Mouse (Mus musculus) gastrocnemius, adult 8-10 months (tissue): ENCODE results near the gene Ppp1cc. TPM values are rescaled to one million over a fixed set of nuclear protein-coding genes. Genes with fewer than 3 reads are reported as not detected.
"Not testable (repeated sequence)": the region's sequence is repeated elsewhere in the genome, so short reads cannot be mapped to it uniquely, and the experiment has no call there.

ENCODE experiments used
- DNase-seq, 2 experiments: peaks; one replicate each; pipeline ENCODE4 v3.0.0; 2022; ENCODE audit warnings: low spot score in 2 of 2
- total RNA-seq, 4 experiments: library from RNA; stranded (reverse); gene quantifications; 2 replicates each; pipeline ENCODE4 v1.2.4; 2022

Gene Ppp1cc
- total RNA-seq, 4 experiments from 2014 or later, result 108 to 221 (median 143) TPM

DNA sequence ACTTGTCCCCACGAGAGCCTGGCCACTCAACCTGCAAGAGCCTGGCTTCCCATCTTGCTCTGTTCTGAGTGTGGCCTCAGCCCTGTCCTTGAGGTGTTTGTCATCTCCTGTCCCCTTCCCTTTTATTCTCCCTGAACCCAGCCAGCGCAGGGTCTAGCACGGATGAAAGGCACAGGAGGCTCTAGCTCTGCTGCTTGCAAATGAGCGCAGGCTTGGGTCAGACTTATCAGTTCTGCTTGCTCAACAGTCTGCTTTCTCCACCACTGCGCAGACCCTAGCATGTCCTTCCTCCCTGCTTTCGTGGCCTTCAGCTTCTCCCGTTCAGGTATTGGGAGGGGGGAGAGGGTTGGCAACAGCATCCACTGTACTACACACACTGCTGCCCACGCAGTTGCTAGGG, 54.0 kb downstream of the Ppp1cc start:
- no peak for DNase-seq

DNA sequence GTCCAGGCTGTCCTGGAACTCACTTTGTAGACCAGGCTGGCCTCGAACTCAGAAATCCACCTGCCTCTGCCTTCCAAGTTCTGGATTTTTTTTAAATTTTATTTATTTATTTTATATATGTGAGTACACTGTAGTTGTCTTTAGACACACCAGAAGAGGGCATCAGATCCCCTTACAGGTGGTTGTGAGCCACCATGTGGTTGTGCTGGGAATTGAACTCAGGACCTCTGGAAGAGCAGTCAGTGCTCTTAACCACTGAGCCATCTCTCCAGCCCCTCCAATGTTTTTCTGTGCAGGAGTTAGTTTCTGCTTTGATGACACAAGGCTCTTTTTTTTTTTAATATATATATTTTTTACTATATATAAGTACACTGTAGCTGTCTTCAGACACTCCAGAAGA, 54.7 kb downstream of the Ppp1cc start:
- not testable (repeated sequence) for DNase-seq

DNA sequence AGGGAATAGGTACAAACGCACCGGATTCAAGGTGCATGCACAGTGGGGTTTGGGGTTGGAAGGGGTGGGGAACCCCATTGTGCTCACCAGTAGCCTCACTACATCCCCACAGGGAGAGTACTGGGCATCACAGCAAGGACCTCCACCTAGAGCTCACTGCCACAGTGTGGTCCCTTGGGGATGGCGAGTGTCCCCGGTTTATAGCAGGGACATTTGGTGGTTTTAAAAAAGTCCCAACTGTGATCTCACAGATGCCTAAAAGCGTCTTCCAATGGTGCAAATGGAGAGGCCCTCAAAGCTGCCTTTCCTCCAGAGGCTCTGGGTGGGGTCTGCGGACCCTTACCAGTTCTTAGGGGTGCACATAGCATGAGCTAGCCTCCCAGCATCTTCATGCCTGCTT, 55.8 kb downstream of the Ppp1cc start:
- no peak for DNase-seq

DNA sequence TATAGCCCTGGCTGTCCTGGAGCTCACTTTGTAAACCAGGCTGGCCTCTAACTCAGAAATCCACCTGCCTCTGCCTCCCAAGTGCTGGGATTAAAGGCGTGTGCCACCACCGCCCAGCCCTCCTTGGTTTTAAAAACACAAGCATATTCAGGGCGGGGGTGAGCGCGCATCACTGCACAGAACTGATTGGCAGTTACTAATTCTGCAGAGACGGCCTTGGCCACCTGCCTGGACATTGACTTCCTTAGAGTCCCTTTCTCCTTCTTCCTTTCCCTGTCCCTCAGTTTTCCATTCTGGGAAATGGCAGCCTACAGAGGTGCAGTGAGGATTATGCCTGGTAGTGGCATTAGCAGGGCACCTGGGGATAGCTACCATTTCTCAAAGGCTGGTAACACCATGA, 59.6 kb downstream of the Ppp1cc start:
- no peak for DNase-seq

DNA sequence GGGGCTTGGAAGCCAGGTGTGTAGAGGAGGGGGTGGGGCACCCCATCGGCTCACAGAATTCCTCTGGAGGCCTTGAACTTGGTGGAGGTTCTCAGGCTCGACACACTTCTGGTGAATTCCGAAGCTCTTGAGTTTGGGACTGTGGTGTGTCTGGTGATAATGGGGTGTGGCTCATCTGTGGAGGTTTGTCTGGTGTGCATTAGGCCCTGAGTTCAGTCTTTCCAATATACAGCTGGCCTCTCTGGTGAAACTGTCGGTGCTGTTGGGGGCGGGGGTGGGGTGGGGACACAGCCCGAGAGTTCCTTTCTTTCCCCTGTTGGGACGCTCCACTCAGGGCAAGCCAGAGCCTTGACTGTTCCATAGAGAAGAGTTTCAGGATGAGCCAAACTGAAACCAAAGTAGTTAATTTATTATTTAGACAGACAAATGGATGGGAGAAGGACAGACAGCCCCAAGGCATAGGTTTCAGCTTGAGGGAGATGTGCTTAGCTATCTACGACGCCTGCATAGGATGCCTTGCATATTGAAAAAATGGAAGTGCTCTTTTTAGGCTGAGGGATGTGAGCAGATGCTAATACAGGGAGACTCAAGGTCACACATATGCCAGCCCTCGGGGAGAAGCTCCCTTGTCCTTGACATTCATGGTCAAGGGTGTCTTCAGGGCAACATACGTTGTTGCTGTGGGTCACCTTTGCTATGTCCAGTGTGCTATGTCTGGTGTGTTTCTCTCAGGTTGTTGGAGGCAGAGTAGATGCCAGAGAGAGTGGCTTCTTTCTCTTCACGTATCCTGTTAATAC, 60.2 kb downstream of the Ppp1cc start:
- DNase-seq, result no peak

DNA sequence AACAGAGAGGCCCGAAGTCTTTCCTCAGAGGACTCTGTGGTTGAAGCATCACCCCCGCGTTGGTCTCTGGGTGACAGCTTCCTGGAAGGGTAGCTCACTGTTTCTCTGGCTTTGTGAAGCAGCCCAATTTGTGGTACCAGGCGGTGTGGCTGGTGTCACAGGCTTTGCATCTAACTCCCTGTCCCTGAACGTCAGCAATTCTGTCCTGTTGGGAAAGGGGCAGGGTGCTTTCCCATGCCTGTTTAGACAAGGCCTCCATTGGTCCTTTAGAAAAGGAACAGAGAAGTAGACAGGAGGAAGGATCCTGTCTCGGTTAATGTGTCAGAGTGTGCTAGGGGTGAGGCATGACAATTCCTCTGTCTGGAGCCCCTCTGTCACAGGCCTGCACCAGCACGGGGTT, 60.9 kb downstream of the Ppp1cc start:
- no peak for DNase-seq

DNA sequence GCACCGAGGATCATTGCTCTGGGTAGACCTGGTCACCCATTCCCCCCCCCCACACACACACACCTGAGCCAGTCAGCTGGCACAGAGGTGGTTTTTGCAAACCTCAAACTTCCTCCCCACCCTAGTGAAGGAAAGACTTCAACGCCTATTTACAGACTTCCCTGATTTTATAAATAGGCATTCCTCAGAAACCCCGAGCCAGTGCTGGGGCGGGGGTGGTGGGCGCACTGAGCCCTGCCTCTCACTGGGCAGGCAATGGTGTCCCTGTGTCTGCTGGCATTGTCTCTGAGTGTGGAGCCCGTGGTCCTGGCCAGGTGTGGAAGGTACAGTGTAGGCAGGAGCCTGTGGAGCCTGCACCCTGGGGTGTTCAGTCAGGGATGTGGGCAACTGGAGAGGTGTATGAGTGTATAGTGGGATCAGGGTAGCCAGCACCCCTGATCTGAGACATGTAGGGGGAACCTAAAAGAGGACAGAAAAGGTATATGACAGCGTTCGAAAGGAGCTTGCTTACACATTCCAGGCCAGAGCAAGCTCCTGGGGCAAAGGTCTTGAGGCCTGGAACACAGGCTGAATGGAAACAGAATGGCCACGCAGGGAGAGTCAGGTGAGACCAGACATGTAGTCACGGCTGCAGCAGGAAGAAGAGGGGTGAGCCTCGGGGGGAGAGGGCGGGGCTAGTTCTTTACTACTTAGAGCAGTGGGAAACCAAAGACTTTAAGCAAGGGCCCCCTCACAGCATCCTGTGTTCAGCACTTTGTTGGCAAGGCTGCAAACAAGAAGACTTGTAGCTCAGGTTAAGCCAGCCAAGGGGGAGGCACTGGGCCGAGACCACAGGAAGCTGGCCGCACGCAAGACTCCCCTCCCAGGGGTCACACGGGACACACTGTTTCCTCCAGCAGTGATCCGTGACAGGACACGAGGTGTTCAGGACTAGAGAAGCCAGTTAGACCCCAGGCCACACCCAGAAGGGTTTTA, 61.9 kb downstream of the Ppp1cc start:
- no peak for DNase-seq

DNA sequence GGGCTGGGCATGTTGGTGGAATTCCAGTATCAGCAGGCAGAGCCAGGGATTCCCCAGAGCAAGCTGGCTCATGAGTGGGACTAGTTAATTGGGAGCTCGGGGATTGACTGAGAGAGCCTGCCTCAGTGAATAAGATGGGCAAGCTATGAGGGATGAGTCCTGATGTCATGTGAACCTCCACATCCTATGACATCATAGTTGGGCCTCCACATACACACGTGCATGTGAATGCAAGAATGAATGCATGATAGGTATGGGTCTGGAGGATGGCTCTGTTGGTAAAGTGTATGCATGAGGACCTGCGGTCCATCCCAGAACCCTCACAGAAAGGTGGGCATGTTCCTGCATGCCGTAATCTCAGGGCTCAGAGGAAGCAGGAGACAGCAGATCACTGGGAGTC, 63.0 kb downstream of the Ppp1cc start:
- DNase-seq, result no peak

DNA sequence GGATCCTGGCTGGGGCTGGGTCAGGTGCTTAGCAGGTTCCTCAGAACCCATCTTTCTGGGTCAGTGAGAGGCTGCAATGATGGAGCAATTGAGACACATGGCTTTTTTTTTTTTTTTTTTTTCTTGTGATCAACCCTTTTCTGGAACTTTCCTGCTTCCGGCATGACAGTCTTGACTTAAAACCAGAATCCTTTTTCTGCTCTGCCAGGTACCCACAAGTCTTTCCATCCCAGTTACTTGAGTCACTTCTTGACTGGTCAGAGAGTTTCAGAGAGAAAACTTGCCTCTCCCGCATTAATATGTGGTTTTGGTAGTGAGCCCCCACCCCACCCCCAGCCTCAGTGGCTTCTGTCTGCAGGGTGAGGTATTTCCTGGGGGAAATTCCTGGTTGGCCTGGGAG, 66.2 kb downstream of the Ppp1cc start:
- no peak for DNase-seq

Other genes with a start within 250 kb of the Ppp1cc start
- 1 to 10 TPM; 1.8 to 3.4 (median 2.3) TPM for gene Cux2, start 108.2 kb upstream of the Ppp1cc start, total RNA-seq
- 1,000 to 10,000 TPM in 1 of 4 experiments, 100 to 1,000 TPM in 3; 818 to 1,021 (median 841) TPM for gene Myl2, start 57.3 kb upstream of the Ppp1cc start, total RNA-seq
- gene Ccdc63, start 17.5 kb upstream of the Ppp1cc start, total RNA-seq, result under 1 TPM in 1 of 4 experiments, not detected in 3; 0.13 TPM
- 1 to 10 TPM in 1 of 4 experiments, under 1 TPM in 3; 0.24 to 1.3 (median 0.46) TPM for gene Hvcn1, start 48.5 kb downstream of the Ppp1cc start, total RNA-seq
- gene Tctn1, start 106.2 kb downstream of the Ppp1cc start, total RNA-seq, result 1 to 10 TPM; 1.4 to 2.1 (median 1.7) TPM
- gene Pptc7, start 126.1 kb downstream of the Ppp1cc start, total RNA-seq, result 100 to 1,000 TPM in 2 of 4 experiments, 10 to 100 TPM in 2; 91.8 to 110 (median 100.0) TPM
- gene Rad9b, start 196.0 kb downstream of the Ppp1cc start, total RNA-seq, result under 1 TPM; 0.13 to 0.63 (median 0.42) TPM
- 10 to 100 TPM; 44.0 to 51.2 (median 46.4) TPM for gene Vps29, start 196.1 kb downstream of the Ppp1cc start, total RNA-seq
- 10 to 100 TPM; 29.1 to 36.2 (median 32.2) TPM for gene Gpn3, start 213.6 kb downstream of the Ppp1cc start, total RNA-seq
- gene Fam216a, start 214.1 kb downstream of the Ppp1cc start, total RNA-seq, result 1 to 10 TPM; 4.9 to 5.3 (median 5.2) TPM
- 10 to 100 TPM; 40.8 to 56.9 (median 49.9) TPM for gene Arpc3, start 233.6 kb downstream of the Ppp1cc start, total RNA-seq